Mouse (Mus musculus): ENCODE data around the gene Gm13290.
"Not testable (repeated sequence)": the region's sequence is repeated elsewhere in the genome, so short reads cannot be mapped to it uniquely, and the experiment has no call there.

DNA sequence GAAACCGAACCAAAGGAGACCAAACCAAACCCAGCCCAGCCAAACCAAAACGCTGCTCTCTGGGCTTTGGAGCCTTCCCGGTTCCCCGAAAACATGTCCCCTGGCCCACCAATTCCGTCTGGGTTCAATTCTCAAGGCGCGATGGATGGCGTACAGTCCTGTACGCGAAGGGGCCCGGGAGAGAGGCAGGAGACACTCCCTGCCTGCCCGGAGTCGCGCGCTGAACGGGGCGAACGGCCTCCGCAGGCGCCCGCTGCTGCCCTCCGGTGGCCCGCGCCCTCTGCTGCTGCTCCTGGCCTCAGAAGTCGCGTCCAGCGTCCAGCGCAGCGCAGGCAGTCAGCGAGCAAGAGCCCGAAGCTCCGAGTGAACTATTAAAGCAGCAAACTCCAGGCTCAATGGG is at the start of gene Gm13290:
- not testable (repeated sequence) for TF ChIP-seq CTCF, EP300 (IDR thresholded peaks at IDR 0.05; ENCODE audit: low read depth)
